Mouse (Mus musculus): Measurements from ENCODE around the gene Clpp. TPM values are rescaled to one million over a fixed set of nuclear protein-coding genes. Genes with fewer than 3 reads are reported as not detected.

Clpp gene
- 185 and 272 TPM in 2 replicates for polyA plus RNA-seq (2012)

GRCm38 (mm10) chr17:56990115-56990746 is at the start of gene Clpp:
Gene Clpp (plus strand): TSS chr17:56990305.
- no peak for TF ChIP-seq GATA1 (IDR thresholded peaks at IDR 0.05; ENCODE audit: low read length)

GRCm38 (mm10) chr17:56950915-56951314 is 39.2 kb upstream of the Clpp start:
- TF ChIP-seq GATA1 (IDR thresholded peaks at IDR 0.05; ENCODE audit: low read length) = no peak

- no peak for TF ChIP-seq GATA1 (IDR thresholded peaks at IDR 0.05; ENCODE audit: low read length)
Observed at GRCm38 (mm10) chr17:56952639-56953038, 37.5 kb upstream of the Clpp start.

GRCm38 (mm10) chr17:56954871-56955270 is 35.2 kb upstream of the Clpp start:
- TF ChIP-seq GATA1 (IDR thresholded peaks at IDR 0.05; ENCODE audit: low read length) = no peak

- no peak for TF ChIP-seq GATA1 (IDR thresholded peaks at IDR 0.05; ENCODE audit: low read length)
Observed at GRCm38 (mm10) chr17:56957763-56958429, 32.2 kb upstream of the Clpp start.

GRCm38 (mm10) chr17:56958667-56959066 is 31.4 kb upstream of the Clpp start:
- no peak for TF ChIP-seq GATA1 (IDR thresholded peaks at IDR 0.05; ENCODE audit: low read length)

GRCm38 (mm10) chr17:56961880-56962279 is 28.2 kb upstream of the Clpp start:
- TF ChIP-seq GATA1 (IDR thresholded peaks at IDR 0.05; ENCODE audit: low read length) = no peak

GRCm38 (mm10) chr17:56962642-56963405 is 27.3 kb upstream of the Clpp start:
- TF ChIP-seq GATA1 (IDR thresholded peaks at IDR 0.05; ENCODE audit: low read length) = no peak

GRCm38 (mm10) chr17:56963646-56964045 is 26.5 kb upstream of the Clpp start:
- TF ChIP-seq GATA1 (IDR thresholded peaks at IDR 0.05; ENCODE audit: low read length) = no peak

GRCm38 (mm10) chr17:56969321-56969720 is 20.8 kb upstream of the Clpp start:
- TF ChIP-seq GATA1 (IDR thresholded peaks at IDR 0.05; ENCODE audit: low read length) = no peak

GRCm38 (mm10) chr17:56970081-56970480 is 20.0 kb upstream of the Clpp start:
- TF ChIP-seq GATA1 (IDR thresholded peaks at IDR 0.05; ENCODE audit: low read length) = no peak

- TF ChIP-seq GATA1 (IDR thresholded peaks at IDR 0.05; ENCODE audit: low read length) = no peak
Observed at GRCm38 (mm10) chr17:56973956-56974707, 16.0 kb upstream of the Clpp start.

- no peak for TF ChIP-seq GATA1 (IDR thresholded peaks at IDR 0.05; ENCODE audit: low read length)
Observed at GRCm38 (mm10) chr17:56974708-56975240, 15.3 kb upstream of the Clpp start.

GRCm38 (mm10) chr17:56975391-56975790 is 14.7 kb upstream of the Clpp start:
- TF ChIP-seq GATA1 (IDR thresholded peaks at IDR 0.05; ENCODE audit: low read length) = no peak

Measured in G1E-ER4 (cell line).